ENCODE assay signal across 20 mouse cellular contexts in the genomic region with DNA sequence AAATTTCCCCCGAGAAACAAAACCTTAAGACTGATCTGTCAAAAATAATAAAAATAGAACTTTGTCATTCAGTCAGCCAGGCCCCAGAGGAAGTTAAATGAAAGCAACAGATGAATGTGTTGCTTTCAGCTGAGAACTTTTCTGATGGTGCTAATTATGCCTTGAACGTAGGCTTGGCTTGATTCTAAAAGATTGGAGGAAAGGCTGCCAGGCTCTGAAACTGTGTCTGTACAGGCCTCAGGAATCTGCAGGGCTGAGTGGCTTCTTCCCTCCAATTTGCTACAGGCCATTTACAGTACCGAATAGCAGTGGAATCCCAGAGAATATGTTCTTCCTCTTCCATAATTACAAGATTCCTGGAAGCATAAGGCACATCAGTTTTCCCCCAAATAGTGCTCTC.
DNase-seq lines count a peak whose midpoint lies in the region; ATAC-seq lines count a peak whose summit lies in the region.
"Had no signal": no experiment of that assay in that cellular context is flagged by ENCODE, and none has a peak within 500 bp of the region (broad histone marks: within the 10 kb centered on the region; RNA-seq: fewer than 3 reads in every experiment).

No protein-coding gene starts in this region.

- no peak for DNase-seq in forebrain, embryonic 10.5 days (ENCODE audit: extremely low spot score, low spot score)
- peak; percentile 6 to 11 for DNase-seq in right cerebral cortex, adult 2 months (ENCODE audit: low spot score in 2 of 2)
- DNase-seq in right cerebral cortex, postnatal 25 days, result no peak
- DNase-seq in layer of hippocampus, adult 9-11 months, result peak; percentile 31
- DNase-seq in adrenal gland, adult 2 months, result no peak
- DNase-seq: cerebellum, postnatal 25 days; gastrocnemius, adult 2 months; heart, adult 11 months; heart, postnatal 4 days; kidney, adult 18-20 months; kidney, postnatal 14 days; liver, postnatal 0 days; lung, postnatal 14 days; thymus, postnatal 4 days had no signal

- no peaks in the 10 kb centered on the region for H3K9me3 ChIP-seq in forebrain, embryonic 15.5 days
- H3K9me3 ChIP-seq in forebrain, embryonic 10.5 days, result no peaks in the 10 kb centered on the region
- no peaks in the 10 kb centered on the region for H3K9me3 ChIP-seq in intestine, embryonic 16.5 days (ENCODE audit: control insufficient read depth, low read length)
- H3K9me3 ChIP-seq: limb, embryonic 15.5 days; megakaryocyte, embryonic 14.5 days had no signal

- no peak overlapping the region for H3K4me3 ChIP-seq in forebrain, embryonic 15.5 days
- H3K4me3 ChIP-seq in forebrain, embryonic 10.5 days, result no peak overlapping the region
- no peak overlapping the region for H3K4me3 ChIP-seq in intestine, embryonic 16.5 days (ENCODE audit: low read length)
- H3K4me3 ChIP-seq: gastrocnemius, adult 2 months; limb, embryonic 15.5 days; megakaryocyte, embryonic 14.5 days had no signal

- ATAC-seq in forebrain, embryonic 15.5 days (replicated peaks), result peak; percentile 66
- ATAC-seq in intestine, embryonic 16.5 days, result no peak
- ATAC-seq: hindbrain, postnatal 0 days; liver, postnatal 0 days; midbrain, embryonic 16.5 days had no signal

- no peak overlapping the region for H3K4me2 ChIP-seq in forebrain, embryonic 15.5 days (replicated peaks)
- no peak overlapping the region for H3K4me2 ChIP-seq in intestine, embryonic 16.5 days (ENCODE audit: low read depth, low read length)
- H3K4me2 ChIP-seq: limb, embryonic 15.5 days had no signal

- no peaks in the 10 kb centered on the region for H3K27me3 ChIP-seq in forebrain, embryonic 15.5 days
- no peaks in the 10 kb centered on the region for H3K27me3 ChIP-seq in forebrain, embryonic 10.5 days (ENCODE audit: poor library complexity, severe bottlenecking)
- H3K27me3 ChIP-seq in intestine, embryonic 16.5 days (replicated peaks; ENCODE audit: control insufficient read depth, insufficient read depth, low read length), result no peaks in the 10 kb centered on the region
- H3K27me3 ChIP-seq: limb, embryonic 15.5 days; megakaryocyte, embryonic 14.5 days had no signal

- H3K4me1 ChIP-seq in forebrain, embryonic 15.5 days, result peaks cover 9% of the 10 kb centered on the region; the same call in 1 of the 2 replicates
- no peaks in the 10 kb centered on the region for H3K4me1 ChIP-seq in forebrain, embryonic 10.5 days
- H3K4me1 ChIP-seq in intestine, embryonic 16.5 days (ENCODE audit: control insufficient read depth, insufficient read depth, low read length), result no peaks in the 10 kb centered on the region
- H3K4me1 ChIP-seq: limb, embryonic 15.5 days; megakaryocyte, embryonic 14.5 days had no signal

- 31% methylated on average over 3 of the region's 3 CpGs for whole genome bisulfite sequencing in forebrain, embryonic 15.5 days
- 63% methylated on average over 3 of the region's 3 CpGs for WGBS in forebrain, embryonic 10.5 days
- WGBS in intestine, embryonic 16.5 days, result 63% methylated on average over 3 of the region's 3 CpGs

- no peak overlapping the region for H3K27ac ChIP-seq in forebrain, embryonic 15.5 days (replicated peaks)
- H3K27ac ChIP-seq in forebrain, embryonic 10.5 days, result no peak overlapping the region
- H3K27ac ChIP-seq in intestine, embryonic 16.5 days (ENCODE audit: low read length), result no peak overlapping the region
- H3K27ac ChIP-seq: gastrocnemius, adult 2 months; hindbrain, postnatal 0 days; limb, embryonic 15.5 days had no signal

- H3K36me3 ChIP-seq in forebrain, embryonic 15.5 days, result no peaks in the 10 kb centered on the region
- H3K36me3 ChIP-seq in forebrain, embryonic 10.5 days (replicated peaks), result no peaks in the 10 kb centered on the region
- no peaks in the 10 kb centered on the region for H3K36me3 ChIP-seq in intestine, embryonic 16.5 days (ENCODE audit: control insufficient read depth, insufficient read depth, low read length)
- H3K36me3 ChIP-seq: limb, embryonic 15.5 days had no signal

- no peak overlapping the region for H3K9ac ChIP-seq in forebrain, embryonic 15.5 days (replicated peaks)
- H3K9ac ChIP-seq in intestine, embryonic 16.5 days (ENCODE audit: low read depth, low read length), result no peak overlapping the region
- H3K9ac ChIP-seq: limb, embryonic 15.5 days; liver, postnatal 0 days had no signal

Comparison
In these comparisons a context has a peak if more than half of its experiments do, and no peak if none do; other contexts are left out.
1. DNase-seq: peak in right cerebral cortex, adult 2 months (2 of 2) and layer of hippocampus, adult 9-11 months (single experiment); none in forebrain, embryonic 10.5 days (single experiment), right cerebral cortex, postnatal 25 days (single experiment) and adrenal gland, adult 2 months (single experiment).